Mouse (Mus musculus) embryonic facial prominence, embryonic 11.5 days (tissue): ENCODE measurements around the gene Vinac1. TPM values are rescaled to one million over a fixed set of nuclear protein-coding genes. Genes with fewer than 3 reads are reported as not detected.

ENCODE experiments used
- ATAC-seq: fragments of 200-750 bp; cut with Nextera tagmentation; replicated peaks from 2 replicates; pipeline ENCODE4 v1.8.0; 2017; ENCODE audit warnings: low read depth; ENCODE audit not compliant: insufficient number of reproducible peaks, low FRiP score, low TSS enrichment
- DNase-seq: peaks from one replicate; pipeline ENCODE4 v3.0.0-alpha.2; 2015; ENCODE audit warnings: low spot score
- H3K27ac ChIP-seq: fragments of 300-500 bp; sonication (generic); replicated peaks from 2 replicates; pipeline ENCODE4 v1.5.1; 2014; ENCODE audit warnings: mild to moderate bottlenecking, low read depth, low read length, control low read depth
- H3K27me3 ChIP-seq: fragments of 300-500 bp; sonication (generic); 2 replicates; pipeline ENCODE4 v1.6.1; 2014; ENCODE audit warnings: mild to moderate bottlenecking, low read length, moderate library complexity, mixed read lengths; ENCODE audit not compliant: control insufficient read depth, insufficient read depth
- H3K36me3 ChIP-seq: fragments of 300-500 bp; sonication (generic); replicated peaks from 2 replicates; pipeline ENCODE4 v1.6.1; 2014; ENCODE audit warnings: low read depth, mild to moderate bottlenecking, low read length, moderate library complexity, mixed read lengths; ENCODE audit not compliant: control insufficient read depth, insufficient read depth
- H3K4me1 ChIP-seq: fragments of 300-500 bp; sonication (generic); 2 replicates; pipeline ENCODE4 v1.6.1; 2014; ENCODE audit warnings: low read length, mixed read lengths; ENCODE audit not compliant: control insufficient read depth, insufficient read depth
- H3K4me2 ChIP-seq: fragments of 300-500 bp; sonication (generic); 2 replicates; pipeline ENCODE4 v1.6.1; 2014; ENCODE audit warnings: low read depth, mild to moderate bottlenecking, control low read depth, low read length, moderate library complexity
- H3K4me3 ChIP-seq: fragments of 300-500 bp; sonication (generic); 2 replicates; pipeline ENCODE4 v1.5.1; 2014; ENCODE audit warnings: low read depth, low read length, control low read depth
- H3K9ac ChIP-seq: fragments of 300-500 bp; sonication (generic); replicated peaks from 2 replicates; pipeline ENCODE4 v1.6.1; 2014; ENCODE audit warnings: mild to moderate bottlenecking, control low read depth, low read length
- H3K9me3 ChIP-seq: fragments of 300-500 bp; sonication (generic); replicated peaks from 2 replicates; pipeline ENCODE4 v1.6.1; 2016; ENCODE audit warnings: mild to moderate bottlenecking, low read length, inconsistent platforms, mixed read lengths; ENCODE audit not compliant: control insufficient read depth
- WGBS: fragments of 180-500 bp; shearing (Covaris S2); extraction: QIAGEN DNeasy Blood & Tissue Kit; methylation state at CpG from one replicate; pipeline ENCODE4 v1.1.7; 2014; 5-methylcytosine and 5-hydroxymethylcytosine counted together
- polyA plus RNA-seq: library from polyadenylated mRNA; unstranded; fragments of >200 nt; fragmentation: Nextera tagmentation; extraction: Ambion mirVana; gene quantifications from 2 replicates; pipeline ENCODE4 v1.2.1, GENCODE M21; 2014

Gene Vinac1
- polyA plus RNA-seq, 1 experiment from 2014 or later = 0.20 TPM

- H3K9ac ChIP-seq = no peak overlapping the region
Observed at GRCm38 (mm10) chr2:129079194-129079593, 31.2 kb upstream of the Vinac1 start.

GRCm38 (mm10) chr2:129078313-129078712, 30.3 kb upstream of the Vinac1 start:
- H3K27me3 ChIP-seq = no peaks in the 10 kb centered on the region
- no peak overlapping the region for H3K4me2 ChIP-seq
- DNase-seq = peak; percentile 36
- H3K4me1 ChIP-seq = no peaks in the 10 kb centered on the region
- no peak overlapping the region for H3K27ac ChIP-seq
- no peak for ATAC-seq
- H3K36me3 ChIP-seq = no peaks in the 10 kb centered on the region
- no peak overlapping the region for H3K4me3 ChIP-seq
- no peaks in the 10 kb centered on the region for H3K9me3 ChIP-seq
- WGBS = 78% methylated on average over 3 of the region's 3 CpGs
- H3K9ac ChIP-seq = no peak overlapping the region

More at GRCm38 (mm10) chr2:129079194-129079593, 31.2 kb upstream of the Vinac1 start:
- no peak for DNase-seq
- Histone ChIP-seq H3K4me1 (no peaks in the 10 kb centered on the region), H3K27me3 (no peaks in the 10 kb centered on the region), H3K36me3 (no peaks in the 10 kb centered on the region), H3K4me3 (no peak overlapping the region), H3K27ac (no peak overlapping the region), H3K4me2 (no peak overlapping the region), H3K9me3 (no peaks in the 10 kb centered on the region)
- WGBS = 74% methylated on average over 2 of the region's 2 CpGs
- no peak for ATAC-seq

- H3K4me3 ChIP-seq = no peak overlapping the region
- no peaks in the 10 kb centered on the region for H3K36me3 ChIP-seq
- no peak overlapping the region for H3K4me2 ChIP-seq
- no peaks in the 10 kb centered on the region for H3K27me3 ChIP-seq
- ATAC-seq = no peak
- no peak for DNase-seq
- H3K27ac ChIP-seq = no peak overlapping the region
- no peak overlapping the region for H3K9ac ChIP-seq
- 83% methylated on average over 3 of the region's 3 CpGs for WGBS
- H3K4me1 ChIP-seq = no peaks in the 10 kb centered on the region
- no peaks in the 10 kb centered on the region for H3K9me3 ChIP-seq
Observed at GRCm38 (mm10) chr2:129070296-129070695, 22.3 kb upstream of the Vinac1 start.

- no peaks in the 10 kb centered on the region for H3K9me3 ChIP-seq
- no peaks in the 10 kb centered on the region for H3K4me1 ChIP-seq
- H3K36me3 ChIP-seq = no peaks in the 10 kb centered on the region
- WGBS = under 1% methylated on average over 20 of the region's 20 CpGs
- ATAC-seq (peak; percentile 78), DNase-seq (peak; percentile 79)
- peak overlapping the region; percentile 81 for H3K4me2 ChIP-seq
- H3K9ac ChIP-seq = peak overlapping the region; percentile 86
- peak overlapping the region; percentile 89 for H3K4me3 ChIP-seq
- peak overlapping the region; percentile 65 for H3K27ac ChIP-seq
- H3K27me3 ChIP-seq = no peaks in the 10 kb centered on the region
Observed at GRCm38 (mm10) chr2:129066326-129066725, 18.4 kb upstream of the Vinac1 start.

- peak within 1 kb of the TSS; percentile 86 for H3K9ac ChIP-seq
Observed at GRCm38 (mm10) chr2:129065437-129066282, 17.7 kb upstream of the Vinac1 start, which contains the start of gene Ttl. Gene Ttl (plus strand): TSS chr2:129065942.

GRCm38 (mm10) chr2:129061456-129062059, 13.6 kb upstream of the Vinac1 start:
- WGBS = 81% methylated on average over 10 of the region's 10 CpGs
- no peak for DNase-seq
- no peak overlapping the region for H3K27ac ChIP-seq
- no peak overlapping the region for H3K9ac ChIP-seq
- H3K36me3 ChIP-seq = no peaks in the 10 kb centered on the region
- no peaks in the 10 kb centered on the region for H3K27me3 ChIP-seq
- H3K4me1 ChIP-seq = no peaks in the 10 kb centered on the region
- H3K9me3 ChIP-seq = no peaks in the 10 kb centered on the region
- H3K4me2 ChIP-seq = no peak overlapping the region
- no peak for ATAC-seq
- H3K4me3 ChIP-seq = no peak overlapping the region

More at GRCm38 (mm10) chr2:129065437-129066282, 17.7 kb upstream of the Vinac1 start, which contains the start of gene Ttl:
- Histone ChIP-seq H3K27ac (peak within 1 kb of the TSS; percentile 65), H3K36me3 (no peaks in the 10 kb centered on the region), H3K27me3 (no peaks in the 10 kb centered on the region), H3K4me1 (no peaks in the 10 kb centered on the region), H3K9me3 (no peaks in the 10 kb centered on the region), H3K4me2 (peak within 1 kb of the TSS; percentile 81), H3K4me3 (peak within 1 kb of the TSS; percentile 89)
- 2% methylated on average over 59 of the region's 62 CpGs for WGBS
- ATAC-seq (peak; percentile 94), DNase-seq (peak; percentile 83)

- H3K27me3 ChIP-seq = no peaks in the 10 kb centered on the region
- ATAC-seq (no peak), DNase-seq (no peak)
- no peak overlapping the region for H3K27ac ChIP-seq
- 79% methylated on average over 6 of the region's 6 CpGs for WGBS
- H3K9me3 ChIP-seq = no peaks in the 10 kb centered on the region
- H3K36me3 ChIP-seq = no peaks in the 10 kb centered on the region
- H3K4me2 ChIP-seq = no peak overlapping the region
- no peak overlapping the region for H3K4me3 ChIP-seq
- H3K9ac ChIP-seq = no peak overlapping the region
- no peaks in the 10 kb centered on the region for H3K4me1 ChIP-seq
Observed at GRCm38 (mm10) chr2:129057920-129058361, 10.0 kb upstream of the Vinac1 start.

GRCm38 (mm10) chr2:129057256-129057655, 9.3 kb upstream of the Vinac1 start:
- Histone ChIP-seq H3K4me2 (no peak overlapping the region), H3K4me1 (no peaks in the 10 kb centered on the region), H3K27ac (no peak overlapping the region), H3K9me3 (no peaks in the 10 kb centered on the region), H3K27me3 (no peaks in the 10 kb centered on the region), H3K4me3 (no peak overlapping the region), H3K9ac (no peak overlapping the region), H3K36me3 (no peaks in the 10 kb centered on the region)
- ATAC-seq (no peak), DNase-seq (no peak)
- WGBS = 93% methylated on average over 8 of the region's 8 CpGs
